Mouse (Mus musculus): ENCODE data around the gene Wwox.

DNA sequence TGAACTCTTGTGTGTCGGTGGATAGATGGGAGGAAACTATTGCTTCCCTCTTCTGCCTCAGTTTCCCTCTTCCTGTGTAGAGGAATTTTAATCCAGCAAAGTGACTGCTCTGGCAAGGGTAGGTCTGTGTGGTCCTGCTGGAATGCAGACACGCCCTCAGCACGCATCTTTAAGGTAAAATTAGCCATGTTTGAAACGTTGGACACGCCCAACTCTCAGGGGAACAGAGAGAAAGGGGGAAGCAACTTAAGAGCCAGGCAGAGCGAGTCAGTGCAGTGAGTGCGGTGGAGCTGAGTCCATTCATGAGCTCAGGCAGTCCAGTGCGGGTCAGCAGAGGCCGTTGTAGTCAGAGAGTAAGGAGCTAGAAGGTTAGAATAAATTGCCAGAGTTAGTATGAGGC, 596.6 kb downstream of the Wwox start:
- TF ChIP-seq MAX (IDR thresholded peaks at IDR 0.05; ENCODE audit: low read length) = no peak
- TF ChIP-seq HCFC1 (IDR thresholded peaks at IDR 0.05; ENCODE audit: low read depth, low read length) = no peak
- no peak for TF ChIP-seq POLR2A (IDR thresholded peaks at IDR 0.05; ENCODE audit: control insufficient read depth in 1 of 2, insufficient read depth in 1 of 2, low read depth in 1 of 2, low read length in 2 of 2, poor library complexity in 1 of 2)
- no peak for TF ChIP-seq POLR2AphosphoS5 (IDR thresholded peaks at IDR 0.05; ENCODE audit: borderline replicate concordance, low read depth, low read length)
- no peak for TF ChIP-seq MAZ (IDR thresholded peaks at IDR 0.05; ENCODE audit: low read depth, low read length)
- TF ChIP-seq ZC3H11A (IDR thresholded peaks at IDR 0.05; ENCODE audit: low read depth, low read length) = no peak
- no peak for TF ChIP-seq POLR2AphosphoS2 (IDR thresholded peaks at IDR 0.05; ENCODE audit: low read length)
- TF ChIP-seq EP300 (IDR thresholded peaks at IDR 0.05; ENCODE audit: low read depth in 1 of 2, low read length in 2 of 2) = no peak
- no peak for TF ChIP-seq CTCF (IDR thresholded peaks at IDR 0.05 in 2 of 3, conservative IDR thresholded peaks at IDR 0.05 in 1 of 3; ENCODE audit: control insufficient read depth in 1 of 3, insufficient read depth in 1 of 3, low read depth in 2 of 3, low read length in 3 of 3, poor library complexity in 1 of 3, severe bottlenecking in 1 of 3)
